8 mouse cellular contexts compared by ENCODE assay signal in the genomic region with DNA sequence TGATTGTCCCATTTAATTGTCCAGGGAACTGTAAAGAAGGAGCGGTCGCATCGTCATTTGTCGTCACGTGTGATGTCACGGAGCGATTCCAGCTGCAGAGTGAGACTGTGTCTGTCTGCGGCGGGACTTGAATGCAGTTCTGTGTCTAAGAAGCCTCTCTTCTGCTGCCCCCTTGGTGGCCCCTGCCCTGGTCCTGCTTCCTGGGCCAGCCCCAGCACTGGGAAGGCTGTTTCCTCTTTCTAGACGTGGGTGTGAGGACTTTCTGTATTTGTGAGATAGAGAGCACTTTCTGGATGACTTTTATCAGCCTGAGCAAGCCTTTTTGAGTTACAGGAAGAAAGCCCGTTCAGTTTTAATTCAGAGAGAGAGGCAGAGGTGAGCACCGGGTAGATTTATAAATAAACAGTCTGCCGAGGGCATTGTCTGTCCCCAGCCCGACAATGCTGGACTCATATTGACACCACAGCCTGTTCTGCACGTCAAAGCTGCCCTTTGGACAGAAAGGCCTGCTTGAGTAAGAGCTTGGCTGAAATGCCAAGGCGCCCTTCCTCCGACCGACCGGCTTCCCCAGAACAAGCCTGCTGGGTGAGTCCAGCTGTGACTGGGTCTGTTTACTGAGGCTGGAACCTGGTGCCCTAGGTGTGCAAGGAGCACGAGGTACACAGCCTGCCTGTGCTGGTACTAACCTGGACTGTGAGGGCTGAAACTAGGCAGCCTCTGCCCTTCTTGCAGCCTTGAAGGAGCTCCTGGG. TPM values are rescaled to one million over a fixed set of nuclear protein-coding genes. Genes with fewer than 3 reads are reported as not detected.
DNase-seq lines count a peak whose midpoint lies in the region; ATAC-seq and TF ChIP-seq lines count a peak whose summit lies in the region.

No protein-coding gene starts in this region.

- no peak for TF ChIP-seq CTCF in liver, embryonic 14.5 days (IDR thresholded peaks at IDR 0.05; ENCODE audit: low read depth)

- H3K4me1 ChIP-seq in forebrain, embryonic 15.5 days = peaks cover 94% of the 10 kb centered on the region
- peaks cover 30 to 55% of the 10 kb centered on the region in 2 experiments for H3K4me1 ChIP-seq in liver, embryonic 14.5 days (replicated peaks; ENCODE audit: control insufficient read depth in 2 of 2, insufficient read depth in 2 of 2, low read length in 1 of 2)

- H3K4me3 ChIP-seq in forebrain, embryonic 15.5 days = no peak overlapping the region
- peak overlapping the region; percentile 40 to 48 for H3K4me3 ChIP-seq in liver, embryonic 14.5 days (ENCODE audit: insufficient read depth in 1 of 2, low read depth in 2 of 2, low read length in 2 of 2)

- DNase-seq in B cell, adult 2 months = peak; percentile 38 to 46
- peak; percentile 34 for DNase-seq in T-cell, adult 2 months (ENCODE audit: low spot score)
- peak; percentile 80 for DNase-seq in induced T-regulatory cell, adult 2 months (ENCODE audit: low read depth)
- peak; percentile 53 to 63 (median 63) for DNase-seq in liver, embryonic 14.5 days (ENCODE audit: low read depth in 3 of 3, low spot score in 3 of 3)
- DNase-seq in testis, postnatal 14 days (ENCODE audit: low spot score) = no peak
- DNase-seq in layer of hippocampus, postnatal 25 days (ENCODE audit: extremely low spot score in 1 of 2, low spot score in 1 of 2) = no peak

- no peak for ATAC-seq in forebrain, embryonic 15.5 days (replicated peaks)
- peak; percentile 76 for ATAC-seq in liver, embryonic 14.5 days (ENCODE audit: insufficient read depth)
- peak; percentile 67 for ATAC-seq in monocyte, adult 5-6 weeks (replicated peaks; ENCODE audit: insufficient number of reproducible peaks, low FRiP score, low TSS enrichment, poor library complexity, severe bottlenecking)

- no peak overlapping the region for H3K4me2 ChIP-seq in forebrain, embryonic 15.5 days (replicated peaks)
- H3K4me2 ChIP-seq in liver, embryonic 14.5 days (ENCODE audit: low read depth) = peak overlapping the region; percentile 77

- peak; percentile 56; the same call in 1 of the 2 replicates for TF ChIP-seq EP300 in liver, embryonic 14.5 days (IDR thresholded peaks at IDR 0.05; ENCODE audit: low read depth)

- no peaks in the 10 kb centered on the region for H3K9me3 ChIP-seq in forebrain, embryonic 15.5 days
- H3K9me3 ChIP-seq in liver, embryonic 14.5 days (ENCODE audit: control insufficient read depth, low read length) = no peaks in the 10 kb centered on the region

- H3K36me3 ChIP-seq in forebrain, embryonic 15.5 days = no peaks in the 10 kb centered on the region
- H3K36me3 ChIP-seq in liver, embryonic 14.5 days (replicated peaks; ENCODE audit: control insufficient read depth, insufficient read depth, low read depth) = no peaks in the 10 kb centered on the region

- WGBS in forebrain, embryonic 15.5 days = 55% methylated on average over 20 of the region's 20 CpGs
- 7% methylated on average over 20 of the region's 20 CpGs for WGBS in liver, embryonic 14.5 days (ENCODE audit: insufficient replicate concordance)

- H3K27me3 ChIP-seq in forebrain, embryonic 15.5 days = no peaks in the 10 kb centered on the region
- H3K27me3 ChIP-seq in liver, embryonic 14.5 days (ENCODE audit: control insufficient read depth, insufficient read depth, low read length) = no peaks in the 10 kb centered on the region

- H3K27ac ChIP-seq in forebrain, embryonic 15.5 days (replicated peaks) = peak overlapping the region; percentile 67
- peak overlapping the region; percentile 77 for H3K27ac ChIP-seq in liver, embryonic 14.5 days

- H3K9ac ChIP-seq in forebrain, embryonic 15.5 days (replicated peaks) = no peak overlapping the region
- H3K9ac ChIP-seq in liver, embryonic 14.5 days (replicated peaks) = peak overlapping the region; percentile 41

RNA-seq across cellular contexts. Expression of gene Zmiz1, which starts 22.1 kb away (rescaled TPM):
- polyA plus RNA-seq in forebrain, embryonic 15.5 days (2015; fragmentation: Nextera tagmentation; extraction: Ambion mirVana) = 57.5 and 63.9 TPM in 2 replicates
- polyA plus RNA-seq in liver, embryonic 14.5 days (2012; rRNA removed) = 3.4 and 3.6 TPM in 2 replicates
- polyA plus RNA-seq in liver, embryonic 14.5 days (2014; fragmentation: Nextera tagmentation; extraction: Ambion mirVana) = 4.0 and 4.6 TPM in 2 replicates
- 18.2 to 63.6 TPM (median 22.9 TPM) in 3 replicates for total RNA-seq in monocyte, adult 5-6 weeks (2017)
- total RNA-seq in layer of hippocampus, postnatal 25 days (2021) = 100 to 1,000 TPM in 1 of 2 experiments, 10 to 100 TPM in 1; 82.5 to 105 TPM

Comparison
In these comparisons a context has a peak if more than half of its experiments do, and no peak if none do; other contexts are left out.
1. DNase-seq: peak in B cell, adult 2 months (2 of 2), T-cell, adult 2 months (single experiment), induced T-regulatory cell, adult 2 months (single experiment) and liver, embryonic 14.5 days (3 of 3); none in testis, postnatal 14 days (single experiment) and layer of hippocampus, postnatal 25 days (0 of 2).